Mouse (Mus musculus) olfactory bulb, adult 2 months (tissue): Measurements from ENCODE around the gene Orm3. TPM values are rescaled to one million over a fixed set of nuclear protein-coding genes. Genes with fewer than 3 reads are reported as not detected.
A peak's percentile ranks its signal among the peaks of the same experiment; 100 is the strongest.

Experiments used
- H3K27ac ChIP-seq: fragments of 200-500 bp; 2 replicates; pipeline ENCODE4 v1.5.1; 2012; ENCODE audit warnings: low read depth, low read length; ENCODE audit not compliant: insufficient read depth
- H3K4me1 ChIP-seq: fragments of 200-500 bp; 2 replicates; pipeline ENCODE4 v1.6.1; 2012; ENCODE audit warnings: low read length; ENCODE audit not compliant: control insufficient read depth, insufficient read depth
- H3K4me3 ChIP-seq: fragments of 200-500 bp; 2 replicates; pipeline ENCODE4 v1.5.1; 2012; ENCODE audit warnings: mild to moderate bottlenecking, low read depth, low read length, moderate library complexity; ENCODE audit not compliant: insufficient read depth
- CTCF ChIP-seq: fragments of 200-500 bp; IDR thresholded peaks from 2 replicates; pipeline ENCODE4 v1.5.1; 2012; ENCODE audit warnings: low read depth, mild to moderate bottlenecking, low read length, moderate library complexity; ENCODE audit not compliant: insufficient read depth
- POLR2A ChIP-seq: fragments of 200-500 bp; IDR thresholded peaks from 2 replicates; pipeline ENCODE4 v1.6.1; 2012; ENCODE audit warnings: mild to moderate bottlenecking, low read depth, low read length, moderate library complexity; ENCODE audit not compliant: insufficient read depth
- WGBS: fragments of 180-500 bp; shearing (Covaris S2); methylation state at CpG from one replicate; pipeline ENCODE4 v1.1.7; 2018; 5-methylcytosine and 5-hydroxymethylcytosine counted together
- polyA plus RNA-seq: library from polyadenylated mRNA; stranded (reverse); fragments of >200 nt; gene quantifications from 2 replicates; pipeline ENCODE4 v1.2.4, GENCODE M21; 2012; ENCODE audit warnings: low replicate concordance; ENCODE audit not compliant: missing spikeins, insufficient read depth, insufficient read length

The Orm3 gene
- polyA plus RNA-seq, 1 experiment: not detected

DNA sequence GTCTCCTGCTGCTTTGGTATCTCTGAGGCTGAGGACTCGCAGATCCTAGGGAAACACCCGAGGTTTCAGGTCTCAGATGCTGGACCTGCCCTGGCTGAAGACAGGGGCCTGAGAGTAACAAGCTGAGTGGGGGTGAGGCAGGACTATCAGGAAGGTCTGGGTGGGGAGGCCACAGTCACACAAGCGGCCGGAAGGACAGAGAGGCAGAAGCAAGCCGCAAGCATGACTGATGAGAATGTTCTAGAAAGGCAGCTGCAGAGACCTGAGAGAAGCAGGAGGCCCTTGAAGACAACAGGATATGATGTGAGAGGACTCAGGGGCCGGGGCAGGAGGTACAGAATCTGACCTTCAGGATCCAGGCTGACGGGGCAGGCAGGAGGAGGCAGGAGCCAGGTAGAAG is 48.2 kb downstream of the Orm3 start:
- peaks cover 34% of the 10 kb centered on the region for H3K4me1 ChIP-seq
- 82% methylated on average over 7 of the region's 7 CpGs for WGBS
- no peak overlapping the region for H3K27ac ChIP-seq
- no peak overlapping the region for H3K4me3 ChIP-seq
- no peak for TF ChIP-seq CTCF
- no peak for TF ChIP-seq POLR2A

DNA sequence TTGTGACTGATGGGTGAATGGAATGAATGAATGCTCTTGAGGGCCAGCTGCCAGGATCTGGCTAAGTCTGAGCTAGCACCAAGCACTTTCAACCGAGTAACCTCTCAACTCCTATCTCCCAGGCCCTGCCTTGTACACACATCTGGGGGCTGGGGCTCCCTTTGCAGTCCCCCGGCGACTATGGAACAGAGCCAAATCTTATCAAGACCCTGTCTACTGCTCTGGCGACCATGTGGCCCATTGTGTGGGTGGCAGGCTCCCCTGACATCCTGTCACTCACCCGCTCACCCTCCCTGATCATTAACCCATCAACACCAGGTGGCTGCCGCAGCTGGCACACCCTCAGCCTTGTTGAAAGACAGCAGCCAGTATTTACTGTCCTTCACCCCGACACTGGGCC is 49.1 kb downstream of the Orm3 start:
- Histone ChIP-seq H3K4me3 (no peak overlapping the region), H3K4me1 (peaks cover 38% of the 10 kb centered on the region), H3K27ac (no peak overlapping the region)
- TF ChIP-seq POLR2A (no peak), CTCF (no peak)
- 40% methylated on average over 7 of the region's 7 CpGs for WGBS

DNA sequence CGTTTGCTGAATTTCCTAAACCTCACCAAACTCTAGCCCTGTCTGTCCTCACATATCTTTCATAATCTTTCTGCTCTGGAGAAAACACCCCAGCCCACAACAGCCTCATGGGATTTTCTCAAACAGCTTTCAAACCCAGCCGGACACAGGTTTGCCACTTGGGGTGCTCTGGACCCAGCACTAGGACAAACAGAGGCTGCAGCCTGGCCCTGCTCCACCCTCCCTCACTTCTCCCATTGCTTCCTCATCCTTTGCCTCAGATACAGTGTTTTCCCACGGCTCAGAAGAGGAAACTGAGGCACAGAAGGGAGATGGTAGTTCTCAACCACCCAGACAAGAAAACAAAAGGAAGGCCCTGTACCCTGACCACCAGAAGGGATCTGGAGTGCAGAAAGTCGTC is 49.7 kb downstream of the Orm3 start:
- TF ChIP-seq POLR2A: no peak
- H3K27ac ChIP-seq: no peak overlapping the region
- 73% methylated on average over 4 of the region's 4 CpGs for WGBS

DNA sequence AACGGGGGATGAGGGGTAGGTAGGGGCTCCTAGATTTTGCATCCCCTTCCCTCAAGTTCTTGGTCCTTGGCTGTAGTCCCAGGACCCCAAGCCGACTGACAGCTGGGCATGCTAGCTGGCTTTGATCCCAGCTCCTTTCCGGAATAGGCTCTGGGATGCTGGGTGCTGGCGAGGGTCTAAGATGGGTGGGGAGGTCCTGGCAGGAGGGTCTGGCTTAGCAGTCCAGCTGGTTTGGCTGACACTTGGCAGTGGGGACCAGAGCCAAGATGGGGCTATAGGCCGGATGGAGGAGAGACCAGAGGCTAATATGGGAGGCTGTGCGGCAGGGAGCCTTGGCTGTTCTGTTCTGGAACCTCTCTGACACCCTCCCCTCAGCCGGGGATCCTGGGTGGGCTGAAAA is 52.3 kb downstream of the Orm3 start:
- H3K27ac ChIP-seq: peak overlapping the region; percentile 30; the same call in 1 of the 2 replicates
- 19% methylated on average over 7 of the region's 7 CpGs for WGBS
- H3K4me3 ChIP-seq: 0 out of 2 replicates have a peak overlapping the region, but pooled peaks have one; percentile 10
- TF ChIP-seq CTCF (no peak), POLR2A (no peak)
- H3K4me1 ChIP-seq: peaks cover 32% of the 10 kb centered on the region

More for the DNA sequence above, 49.7 kb downstream of the Orm3 start:
- H3K4me3 ChIP-seq: no peak overlapping the region
- peaks cover 40% of the 10 kb centered on the region for H3K4me1 ChIP-seq

DNA sequence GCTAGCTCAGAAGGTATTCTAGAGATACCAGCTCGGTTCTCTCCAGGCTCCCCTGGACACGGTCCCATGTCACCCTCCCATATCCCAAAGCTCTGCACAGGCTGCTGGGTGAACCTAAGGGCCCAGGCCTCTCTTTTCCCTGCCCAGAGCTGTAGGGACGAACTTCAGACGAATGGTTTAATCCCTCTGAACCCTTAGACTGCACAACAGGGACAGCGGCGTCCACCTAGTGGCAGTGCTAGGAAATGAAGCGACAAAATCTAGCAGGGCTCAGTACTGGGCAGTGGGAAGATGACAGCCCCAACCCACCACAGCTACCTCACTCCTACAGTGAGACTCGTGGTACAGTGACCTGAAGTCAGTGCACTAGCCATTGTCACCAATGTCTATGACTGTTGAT is 52.7 kb downstream of the Orm3 start:
- Histone ChIP-seq H3K4me1 (peaks cover 28% of the 10 kb centered on the region), H3K27ac (peak overlapping the region; percentile 30; the same call in 1 of the 2 replicates), H3K4me3 (0 out of 2 replicates have a peak overlapping the region, but pooled peaks have one; percentile 10)

More for the DNA sequence above, 52.7 kb downstream of the Orm3 start:
- 7% methylated on average over 8 of the region's 8 CpGs for WGBS
- no peak for TF ChIP-seq POLR2A
- TF ChIP-seq CTCF: peak; percentile 46; the same call in 1 of the 2 replicates

Other genes with a start within 250 kb of the Orm3 start
- gene Ambp, start 201.4 kb upstream of the Orm3 start, polyA plus RNA-seq: not detected in 2 replicates
- not detected in 2 replicates for gene Kif12, start 184.0 kb upstream of the Orm3 start, polyA plus RNA-seq
- not detected in 2 replicates for gene Col27a1, start 142.2 kb upstream of the Orm3 start, polyA plus RNA-seq
- gene Orm1, start 11.6 kb upstream of the Orm3 start, polyA plus RNA-seq: not detected in 2 replicates
- gene Orm2, start 6.3 kb downstream of the Orm3 start, polyA plus RNA-seq: not detected in 2 replicates
- not detected in 2 replicates for gene Akna, start 47.2 kb downstream of the Orm3 start, polyA plus RNA-seq
- gene Whrn, start 139.8 kb downstream of the Orm3 start, polyA plus RNA-seq: not detected in 2 replicates
- gene Atp6v1g1, start 188.6 kb downstream of the Orm3 start, polyA plus RNA-seq: not detected in 2 replicates
- not detected in 2 replicates for gene Tmem268, start 202.6 kb downstream of the Orm3 start, polyA plus RNA-seq
- gene Gm11213, start 249.1 kb downstream of the Orm3 start, polyA plus RNA-seq: not detected in 2 replicates